In the genomic region with DNA sequence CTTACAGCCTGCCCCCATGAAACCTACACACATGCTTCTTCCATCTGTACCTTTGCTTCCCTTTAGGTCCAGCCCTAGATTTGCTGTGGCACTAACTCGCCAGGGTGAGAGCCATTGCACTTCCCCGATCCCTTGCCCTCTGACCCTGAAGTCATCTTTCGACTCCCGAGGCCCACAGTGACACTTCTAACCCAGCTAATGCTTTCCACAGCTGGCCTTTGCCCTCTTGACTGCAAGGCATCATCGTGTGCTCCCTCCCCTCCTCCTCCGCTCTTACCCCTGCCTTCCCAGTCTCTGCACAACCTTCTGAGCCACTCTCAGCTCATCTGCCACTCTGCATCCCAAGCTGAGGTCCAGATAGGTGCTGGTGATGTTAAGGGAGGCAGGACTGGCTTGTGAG, we compare ENCODE assay signal across 26 mouse cellular contexts. TPM values are rescaled to one million over a fixed set of nuclear protein-coding genes. Genes with fewer than 3 reads are reported as not detected.
DNase-seq lines count a peak whose midpoint lies in the region; ATAC-seq and TF ChIP-seq lines count a peak whose summit lies in the region.
"Had no signal": no experiment of that assay in that cellular context is flagged by ENCODE, and none has a peak within 500 bp of the region (broad histone marks: within the 10 kb centered on the region; RNA-seq: fewer than 3 reads in every experiment).

No protein-coding gene starts in this region.

- no peak overlapping the region for H3K4me3 ChIP-seq in hindbrain, embryonic 10.5 days
- no peak overlapping the region for H3K4me3 ChIP-seq in hindbrain, embryonic 12.5 days
- no peak overlapping the region for H3K4me3 ChIP-seq in midbrain, embryonic 11.5 days (ENCODE audit: low read depth, low read length)
- no peak overlapping the region for H3K4me3 ChIP-seq in midbrain, embryonic 13.5 days (replicated peaks)
- H3K4me3 ChIP-seq in hindbrain, postnatal 0 days (ENCODE audit: low read length): no peak overlapping the region
- H3K4me3 ChIP-seq in forebrain, embryonic 12.5 days (replicated peaks): no peak overlapping the region
- no peak overlapping the region for H3K4me3 ChIP-seq in heart, embryonic 11.5 days (ENCODE audit: low read depth, low read length)
- H3K4me3 ChIP-seq: embryonic facial prominence, embryonic 10.5 days; heart, embryonic 13.5 days; left cerebral cortex, adult 2 months; limb, embryonic 15.5 days; neural tube, embryonic 12.5 days had no signal

- no peak for ATAC-seq in hindbrain, embryonic 12.5 days (ENCODE audit: low FRiP score)
- no peak for ATAC-seq in midbrain, embryonic 11.5 days (ENCODE audit: low FRiP score)
- ATAC-seq in midbrain, embryonic 13.5 days: no peak
- no peak for ATAC-seq in hindbrain, postnatal 0 days
- ATAC-seq in forebrain, embryonic 12.5 days (ENCODE audit: low FRiP score): no peak
- no peak for ATAC-seq in heart, embryonic 11.5 days (replicated peaks; ENCODE audit: insufficient number of reproducible peaks, low FRiP score, low TSS enrichment)
- ATAC-seq: activated CD4-positive, CD25-positive, alpha-beta regulatory T cell, adult 4 months; inflammation-experienced regulatory T-cells, adult 6 months; lung, postnatal 0 days had no signal

- WGBS in hindbrain, embryonic 10.5 days: 20% methylated on average over 6 of the region's 6 CpGs
- WGBS in hindbrain, embryonic 12.5 days: 30% methylated on average over 6 of the region's 6 CpGs
- WGBS in midbrain, embryonic 11.5 days: 50% methylated on average over 6 of the region's 6 CpGs
- WGBS in midbrain, embryonic 13.5 days: 47% methylated on average over 6 of the region's 6 CpGs
- WGBS in hindbrain, postnatal 0 days: 30% methylated on average over 6 of the region's 6 CpGs
- WGBS in forebrain, embryonic 12.5 days: 75% methylated on average over 6 of the region's 6 CpGs
- WGBS in heart, embryonic 11.5 days (ENCODE audit: insufficient replicate concordance): 43% methylated on average over 6 of the region's 6 CpGs

- no peak overlapping the region for H3K4me2 ChIP-seq in hindbrain, embryonic 12.5 days (replicated peaks)
- no peak overlapping the region for H3K4me2 ChIP-seq in midbrain, embryonic 11.5 days
- H3K4me2 ChIP-seq in midbrain, embryonic 13.5 days (replicated peaks): no peak overlapping the region
- H3K4me2 ChIP-seq in hindbrain, postnatal 0 days (ENCODE audit: low read depth, low read length): no peak overlapping the region
- H3K4me2 ChIP-seq in forebrain, embryonic 12.5 days: no peak overlapping the region
- H3K4me2 ChIP-seq in heart, embryonic 11.5 days: no peak overlapping the region
- H3K4me2 ChIP-seq: heart, embryonic 13.5 days; limb, embryonic 15.5 days; neural tube, embryonic 12.5 days had no signal

- H3K27ac ChIP-seq in hindbrain, embryonic 10.5 days: no peak overlapping the region
- H3K27ac ChIP-seq in hindbrain, embryonic 12.5 days: no peak overlapping the region
- H3K27ac ChIP-seq in midbrain, embryonic 11.5 days (ENCODE audit: low read depth, low read length): no peak overlapping the region
- no peak overlapping the region for H3K27ac ChIP-seq in midbrain, embryonic 13.5 days
- H3K27ac ChIP-seq in hindbrain, postnatal 0 days: peak overlapping the region; percentile 41; the same call in 1 of the 2 replicates
- no peak overlapping the region for H3K27ac ChIP-seq in forebrain, embryonic 12.5 days
- H3K27ac ChIP-seq in heart, embryonic 11.5 days (ENCODE audit: low read depth, low read length): no peak overlapping the region
- H3K27ac ChIP-seq: embryonic facial prominence, embryonic 10.5 days; heart, embryonic 13.5 days; left cerebral cortex, adult 2 months; limb, embryonic 15.5 days; macrophage; neural tube, embryonic 12.5 days had no signal

- no peak overlapping the region for H3K9ac ChIP-seq in hindbrain, embryonic 12.5 days
- no peak overlapping the region for H3K9ac ChIP-seq in midbrain, embryonic 11.5 days (ENCODE audit: low read length)
- H3K9ac ChIP-seq in midbrain, embryonic 13.5 days (replicated peaks): no peak overlapping the region
- no peak overlapping the region for H3K9ac ChIP-seq in hindbrain, postnatal 0 days (replicated peaks; ENCODE audit: low read length)
- no peak overlapping the region for H3K9ac ChIP-seq in forebrain, embryonic 12.5 days
- H3K9ac ChIP-seq in heart, embryonic 11.5 days (ENCODE audit: low read depth, low read length): no peak overlapping the region
- H3K9ac ChIP-seq: heart, embryonic 13.5 days; limb, embryonic 15.5 days; neural tube, embryonic 12.5 days had no signal

- DNase-seq in hindbrain, embryonic 10.5 days (ENCODE audit: low spot score): peak; percentile 12
- peak; percentile 80 for DNase-seq in midbrain, embryonic 11.5 days (ENCODE audit: low spot score, missing footprints)
- DNase-seq in hindbrain, postnatal 0 days (ENCODE audit: low spot score): no peak
- peak; percentile 57 for DNase-seq in yolk sac, embryonic 10.5 days (ENCODE audit: low spot score)
- DNase-seq: adrenal gland, adult 8-10 months; cerebellum, adult 11-12 months; kidney, postnatal 4 days; layer of hippocampus, adult 9-11 months; right cerebral cortex, adult 18-20 months had no signal

- no peak for TF ChIP-seq CTCF in hindbrain, postnatal 0 days (IDR thresholded peaks at IDR 0.05; ENCODE audit: low read depth)

- H3K4me1 ChIP-seq in hindbrain, embryonic 10.5 days (replicated peaks): peaks cover 38% of the 10 kb centered on the region
- 0 out of 2 replicates have a peak, but pooled peaks cover 2% of the 10 kb centered on the region for H3K4me1 ChIP-seq in hindbrain, embryonic 12.5 days
- no peaks in the 10 kb centered on the region for H3K4me1 ChIP-seq in midbrain, embryonic 11.5 days (ENCODE audit: control insufficient read depth, insufficient read depth, low read length)
- no peaks in the 10 kb centered on the region for H3K4me1 ChIP-seq in midbrain, embryonic 13.5 days (replicated peaks)
- H3K4me1 ChIP-seq in hindbrain, postnatal 0 days (ENCODE audit: insufficient read depth, low read length): peaks cover 7% of the 10 kb centered on the region; the same call in 1 of the 2 replicates
- peaks cover 3% of the 10 kb centered on the region; the same call in 1 of the 2 replicates for H3K4me1 ChIP-seq in forebrain, embryonic 12.5 days
- no peaks in the 10 kb centered on the region for H3K4me1 ChIP-seq in heart, embryonic 11.5 days (ENCODE audit: control insufficient read depth, insufficient read depth, low read length)

- peaks cover 31% of the 10 kb centered on the region for H3K27me3 ChIP-seq in hindbrain, embryonic 10.5 days (ENCODE audit: insufficient read depth, poor library complexity, severe bottlenecking)
- peaks cover 30% of the 10 kb centered on the region for H3K27me3 ChIP-seq in hindbrain, embryonic 12.5 days
- H3K27me3 ChIP-seq in midbrain, embryonic 11.5 days (ENCODE audit: control insufficient read depth, insufficient read depth, low read length): peaks cover 13% of the 10 kb centered on the region; the same call in 1 of the 2 replicates
- H3K27me3 ChIP-seq in midbrain, embryonic 13.5 days: peaks cover 28% of the 10 kb centered on the region
- peaks cover 13% of the 10 kb centered on the region for H3K27me3 ChIP-seq in hindbrain, postnatal 0 days (ENCODE audit: insufficient read depth, low read length)
- H3K27me3 ChIP-seq in forebrain, embryonic 12.5 days: peaks cover 33% of the 10 kb centered on the region
- peaks cover 28% of the 10 kb centered on the region for H3K27me3 ChIP-seq in heart, embryonic 11.5 days (ENCODE audit: control insufficient read depth, insufficient read depth, low read length)

- no peaks in the 10 kb centered on the region for H3K9me3 ChIP-seq in hindbrain, embryonic 10.5 days
- H3K9me3 ChIP-seq in hindbrain, embryonic 12.5 days (replicated peaks): no peaks in the 10 kb centered on the region
- no peaks in the 10 kb centered on the region for H3K9me3 ChIP-seq in midbrain, embryonic 11.5 days (ENCODE audit: control insufficient read depth, low read length)
- no peaks in the 10 kb centered on the region for H3K9me3 ChIP-seq in midbrain, embryonic 13.5 days
- no peaks in the 10 kb centered on the region for H3K9me3 ChIP-seq in hindbrain, postnatal 0 days (ENCODE audit: low read length)
- no peaks in the 10 kb centered on the region for H3K9me3 ChIP-seq in forebrain, embryonic 12.5 days
- H3K9me3 ChIP-seq in heart, embryonic 11.5 days (replicated peaks; ENCODE audit: control insufficient read depth, low read length): no peaks in the 10 kb centered on the region
- H3K9me3 ChIP-seq: embryonic facial prominence, embryonic 10.5 days; heart, embryonic 13.5 days; limb, embryonic 15.5 days; neural tube, embryonic 12.5 days had no signal

- H3K36me3 ChIP-seq in hindbrain, embryonic 10.5 days: no peaks in the 10 kb centered on the region
- H3K36me3 ChIP-seq in hindbrain, embryonic 12.5 days: no peaks in the 10 kb centered on the region
- no peaks in the 10 kb centered on the region for H3K36me3 ChIP-seq in midbrain, embryonic 11.5 days (ENCODE audit: control insufficient read depth, insufficient read depth, low read length)
- no peaks in the 10 kb centered on the region for H3K36me3 ChIP-seq in midbrain, embryonic 13.5 days
- H3K36me3 ChIP-seq in hindbrain, postnatal 0 days (ENCODE audit: insufficient read depth, low read length): no peaks in the 10 kb centered on the region
- H3K36me3 ChIP-seq in forebrain, embryonic 12.5 days (replicated peaks): no peaks in the 10 kb centered on the region
- no peaks in the 10 kb centered on the region for H3K36me3 ChIP-seq in heart, embryonic 11.5 days (ENCODE audit: control insufficient read depth, insufficient read depth, low read length)
- H3K36me3 ChIP-seq: embryonic facial prominence, embryonic 10.5 days; heart, embryonic 13.5 days; limb, embryonic 15.5 days; neural tube, embryonic 12.5 days had no signal

RNA-seq across cellular contexts. Expression of a gene that starts 6.5 kb away (rescaled TPM):
- 0.37 and 0.56 TPM in 2 replicates for polyA plus RNA-seq in hindbrain, embryonic 10.5 days (2016; fragmentation: Nextera tagmentation; extraction: Ambion mirVana)
- polyA plus RNA-seq in hindbrain, embryonic 12.5 days (2016; fragmentation: Nextera tagmentation; extraction: Ambion mirVana): 0.34 and 0.42 TPM in 2 replicates
- polyA plus RNA-seq in midbrain, embryonic 11.5 days (2014; fragmentation: Nextera tagmentation; extraction: Ambion mirVana): 0.11 TPM in 1 of 2 replicates, not detected in the other
- not detected in 2 replicates for polyA plus RNA-seq in midbrain, embryonic 13.5 days (2015; fragmentation: Nextera tagmentation; extraction: Ambion mirVana)
- 0.43 and 1.8 TPM in 2 replicates for total RNA-seq in hindbrain, postnatal 0 days (2014; rRNA removed)
- polyA plus RNA-seq in hindbrain, postnatal 0 days (2015; fragmentation: Nextera tagmentation; extraction: Ambion mirVana): 1.8 and 2.2 TPM in 2 replicates
- polyA plus RNA-seq in forebrain, embryonic 12.5 days (2016; fragmentation: Nextera tagmentation; extraction: Ambion mirVana): 0.13 and 0.20 TPM in 2 replicates
- 0.10 TPM in 1 of 2 replicates, not detected in the other for polyA plus RNA-seq in heart, embryonic 11.5 days (2014; fragmentation: Nextera tagmentation; extraction: Ambion mirVana)
- total RNA-seq: adrenal gland, adult 8-10 months; heart, adult 18-20 months; left cerebral cortex, postnatal 4 days; monocyte, adult 5-6 weeks had no signal
- polyA plus RNA-seq: activated CD4-positive, CD25-positive, alpha-beta regulatory T cell, adult 4 months; inflammation-experienced regulatory T-cells, adult 6 months; liver, embryonic 16.5 days; macrophage had no signal

RNA-seq across cellular contexts. Expression of a gene that starts 32.3 kb away (rescaled TPM):
- 4.7 and 5.9 TPM in 2 replicates for polyA plus RNA-seq in hindbrain, embryonic 10.5 days (2016; fragmentation: Nextera tagmentation; extraction: Ambion mirVana)
- polyA plus RNA-seq in hindbrain, embryonic 12.5 days (2016; fragmentation: Nextera tagmentation; extraction: Ambion mirVana): 6.7 and 7.0 TPM in 2 replicates
- 6.5 and 6.6 TPM in 2 replicates for polyA plus RNA-seq in midbrain, embryonic 11.5 days (2014; fragmentation: Nextera tagmentation; extraction: Ambion mirVana)
- 5.0 and 5.5 TPM in 2 replicates for polyA plus RNA-seq in midbrain, embryonic 13.5 days (2015; fragmentation: Nextera tagmentation; extraction: Ambion mirVana)
- total RNA-seq in hindbrain, postnatal 0 days (2014; rRNA removed): 13.9 and 14.2 TPM in 2 replicates
- 2.6 and 2.7 TPM in 2 replicates for polyA plus RNA-seq in hindbrain, postnatal 0 days (2015; fragmentation: Nextera tagmentation; extraction: Ambion mirVana)
- polyA plus RNA-seq in forebrain, embryonic 12.5 days (2016; fragmentation: Nextera tagmentation; extraction: Ambion mirVana): 6.0 and 7.1 TPM in 2 replicates
- 4.3 and 4.7 TPM in 2 replicates for polyA plus RNA-seq in heart, embryonic 11.5 days (2014; fragmentation: Nextera tagmentation; extraction: Ambion mirVana)
